Mouse (Mus musculus) ES-E14 (cell line): ENCODE measurements around the gene Cyb561. TPM values are rescaled to one million over a fixed set of nuclear protein-coding genes. Genes with fewer than 3 reads are reported as not detected.

ENCODE experiments used
- DNase-seq: peaks from one replicate; pipeline ENCODE4 v3.0.0-alpha.2; 2013; ENCODE audit warnings: low read depth, low spot score
- H3K27ac ChIP-seq: 2 replicates; pipeline ENCODE4 v1.5.1; 2012; ENCODE audit warnings: low read depth, mild to moderate bottlenecking, low read length, moderate library complexity, mixed read lengths; ENCODE audit not compliant: poor library complexity, insufficient read depth, severe bottlenecking
- H3K36me3 ChIP-seq: 2 replicates; pipeline ENCODE4 v1.6.1; 2012; ENCODE audit warnings: mild to moderate bottlenecking, low read length, moderate library complexity, mixed read lengths; ENCODE audit not compliant: control insufficient read depth, poor library complexity, insufficient read depth, severe bottlenecking
- H3K4me1 ChIP-seq, 2 experiments: fragments of 150-350 bp in 1 of 2; sonication (generic) in 1 of 2; 2 replicates each; pipeline ENCODE4 v1.6.1; 2012; ENCODE audit warnings: low read length in 2 of 2, mild to moderate bottlenecking in 1 of 2, mixed read lengths in 1 of 2; ENCODE audit not compliant: control insufficient read depth in 2 of 2, insufficient read depth in 2 of 2, poor library complexity in 1 of 2
- H3K4me3 ChIP-seq, 2 experiments: fragments of 150-350 bp in 1 of 2; sonication (generic) in 1 of 2; 2 replicates each; pipeline ENCODE4 v1.5.1; 2012; ENCODE audit warnings: low read length in 2 of 2, low read depth in 1 of 2, mild to moderate bottlenecking in 1 of 2, mixed read lengths in 1 of 2; ENCODE audit not compliant: insufficient read depth in 1 of 2, poor library complexity in 1 of 2, severe bottlenecking in 1 of 2
- H3K9ac ChIP-seq: 2 replicates; pipeline ENCODE4 v1.6.1; 2012; ENCODE audit warnings: low read depth, mild to moderate bottlenecking, low read length, mixed read lengths; ENCODE audit not compliant: poor library complexity, insufficient read depth, severe bottlenecking
- H3K9me3 ChIP-seq: fragments of 150-350 bp; sonication (generic); 2 replicates; pipeline ENCODE4 v1.6.1; 2012; ENCODE audit warnings: low read depth, mild to moderate bottlenecking, low read length; ENCODE audit not compliant: control insufficient read depth, insufficient read depth
- CHD2 ChIP-seq: IDR thresholded peaks from 2 replicates; pipeline ENCODE4 v1.6.1; 2014; ENCODE audit warnings: mild to moderate bottlenecking, low read depth, low read length, inconsistent platforms
- HCFC1 ChIP-seq: IDR thresholded peaks from 2 replicates; pipeline ENCODE4 v1.6.1; 2012; ENCODE audit warnings: low read length, inconsistent platforms, borderline replicate concordance; ENCODE audit not compliant: insufficient read depth
- MAFK ChIP-seq: IDR thresholded peaks from 2 replicates; pipeline ENCODE4 v1.6.1; 2014; ENCODE audit warnings: mild to moderate bottlenecking, low read depth, low read length, inconsistent platforms; ENCODE audit not compliant: insufficient read depth
- ZC3H11A ChIP-seq: IDR thresholded peaks from 2 replicates; pipeline ENCODE4 v1.6.1; 2012; ENCODE audit warnings: low read depth, mild to moderate bottlenecking, inconsistent platforms, low read length, borderline replicate concordance
- ZNF384 ChIP-seq: IDR thresholded peaks from 2 replicates; pipeline ENCODE4 v1.6.1; 2012; ENCODE audit warnings: low read depth, low read length, inconsistent platforms
- in situ Hi-C, 2 experiments: fragments of 600-800 bp; cut with MboI; formaldehyde crosslinking; loops; one replicate each; pipeline ENCODE4 v1.15.1; 2025; ENCODE audit warnings: low sequenced_read_pairs in 2 of 2, inconsistent platforms in 1 of 2; ENCODE audit not compliant: unreplicated experiment in 2 of 2
- total RNA-seq: library from RNA; depleted of rRNA; stranded (reverse); fragments of 300-350 nt; gene quantifications from 2 replicates; pipeline ENCODE4 v1.2.3, GENCODE M21; 2012

Cyb561 gene
- total RNA-seq, 1 experiment = 14.7 TPM

DNA sequence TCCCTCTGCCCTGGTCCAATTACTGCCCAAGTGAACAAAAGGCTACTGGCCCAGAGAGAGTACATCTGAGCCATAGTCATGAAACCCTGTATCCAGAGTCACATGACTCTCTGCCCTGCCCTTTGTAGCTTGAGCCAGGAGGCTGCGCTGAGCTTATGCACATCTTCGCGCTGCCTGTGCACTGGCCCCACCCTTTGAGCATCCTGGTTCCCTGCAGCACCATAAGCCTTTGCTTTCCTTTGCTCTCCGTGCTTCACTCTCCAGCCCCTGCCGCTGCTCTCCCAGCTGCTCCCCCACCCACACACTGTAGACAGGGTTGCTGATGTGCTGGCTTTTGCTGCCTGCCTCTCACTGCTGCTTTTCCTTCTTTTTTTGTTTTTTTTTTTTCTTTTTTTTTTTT is 39.6 kb downstream of the Cyb561 start:
- in situ Hi-C loops = loop anchor here (5.0 to 25.0 kb wide), 2 partner anchors 551 to 566 kb away; no protein-coding TSS in a partner anchor
- Histone ChIP-seq H3K4me3 (no peak overlapping the region), H3K27ac (no peak overlapping the region), H3K9ac (no peak overlapping the region), H3K9me3 (no peaks in the 10 kb centered on the region), H3K4me1 (no peaks in the 10 kb centered on the region), H3K36me3 (no peaks in the 10 kb centered on the region)
- 0 out of 2 replicates have a peak, but pooled peaks have one; percentile 44 for TF ChIP-seq ZNF384
- TF ChIP-seq MAFK = no peak
- DNase-seq = no peak

DNA sequence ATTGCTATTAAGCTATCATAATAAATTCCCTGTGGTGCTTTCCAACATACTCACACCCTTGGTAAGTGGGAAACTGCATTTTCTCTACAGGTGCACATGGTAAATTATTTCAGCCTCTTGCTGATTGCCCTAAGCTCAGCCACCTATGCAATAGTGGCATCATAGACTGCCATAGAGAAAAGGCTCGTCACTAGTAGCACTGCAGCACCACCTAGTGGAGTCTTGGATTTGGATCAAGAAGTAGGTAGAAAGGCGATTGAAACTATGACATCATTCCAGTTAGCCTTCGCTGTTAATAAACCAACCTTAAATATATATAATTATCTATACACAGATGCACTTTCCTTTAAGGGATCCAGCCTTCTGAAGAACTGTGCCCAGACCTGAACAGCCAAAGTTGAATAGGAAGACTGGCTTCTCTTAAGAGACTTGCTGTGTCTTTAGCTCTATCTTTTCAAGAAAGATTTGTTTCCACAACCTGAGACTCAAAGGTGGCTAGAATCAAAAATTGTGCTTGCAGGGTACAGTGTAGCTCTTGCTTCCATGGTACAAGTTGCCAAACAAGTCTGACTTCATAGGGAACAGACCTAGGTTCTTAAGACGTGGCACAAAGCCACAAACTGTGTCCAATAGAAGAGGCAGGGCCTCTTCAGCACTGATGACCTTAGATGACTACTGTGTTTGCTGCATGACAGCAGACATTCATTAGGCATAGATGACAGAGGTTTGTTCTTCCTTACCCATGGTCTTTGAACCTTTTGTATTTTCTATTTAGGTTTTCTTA is 41.4 kb downstream of the Cyb561 start:
- no peak overlapping the region for H3K9ac ChIP-seq
- peak; percentile 72 for DNase-seq
- TF ChIP-seq ZC3H11A = peak; percentile 96
- TF ChIP-seq HCFC1 = no peak
- H3K4me3 ChIP-seq = no peak overlapping the region
- no peaks in the 10 kb centered on the region for H3K9me3 ChIP-seq
- no peak overlapping the region for H3K27ac ChIP-seq
- no peaks in the 10 kb centered on the region for H3K36me3 ChIP-seq
- in situ Hi-C loops = loop anchor here (5.0 to 25.0 kb wide), 2 partner anchors 549 to 564 kb away; no protein-coding TSS in a partner anchor
- H3K4me1 ChIP-seq = no peaks in the 10 kb centered on the region

GRCm38 (mm10) chr11:105911149-105911548 is 42.0 kb downstream of the Cyb561 start:
- H3K36me3 ChIP-seq = no peaks in the 10 kb centered on the region
- TF ChIP-seq HCFC1 (no peak), MAFK (no peak), CHD2 (no peak), ZNF384 (no peak), ZC3H11A (no peak)
- in situ Hi-C loops = loop anchor here (5.0 to 25.0 kb wide), 2 partner anchors 549 to 564 kb away; no protein-coding TSS in a partner anchor

GRCm38 (mm10) chr11:105909617-105910016 is 43.5 kb downstream of the Cyb561 start:
- H3K9ac ChIP-seq = no peak overlapping the region

More at GRCm38 (mm10) chr11:105911149-105911548, 42.0 kb downstream of the Cyb561 start:
- DNase-seq = no peak
- Histone ChIP-seq H3K9me3 (no peaks in the 10 kb centered on the region), H3K9ac (no peak overlapping the region), H3K4me3 (no peak overlapping the region), H3K4me1 (no peaks in the 10 kb centered on the region), H3K27ac (no peak overlapping the region)

More at GRCm38 (mm10) chr11:105909617-105910016, 43.5 kb downstream of the Cyb561 start:
- Histone ChIP-seq H3K4me1 (no peaks in the 10 kb centered on the region), H3K36me3 (no peaks in the 10 kb centered on the region), H3K4me3 (no peak overlapping the region), H3K27ac (no peak overlapping the region), H3K9me3 (no peaks in the 10 kb centered on the region)
- in situ Hi-C loops = loop anchor here (5.0 to 25.0 kb wide), 2 partner anchors 547 to 562 kb away; no protein-coding TSS in a partner anchor
- no peak for TF ChIP-seq HCFC1
- TF ChIP-seq CHD2 = no peak
- 0 out of 2 replicates have a peak, but pooled peaks have one; percentile 46 for TF ChIP-seq ZNF384
- no peak for TF ChIP-seq ZC3H11A
- no peak for TF ChIP-seq MAFK
- DNase-seq = no peak
